Mouse (Mus musculus) embryo, embryonic 10 days (tissue): Measurements from ENCODE around the gene A530032D15Rik.
"Not testable (repeated sequence)": the region's sequence is repeated elsewhere in the genome, so short reads cannot be mapped to it uniquely, and the experiment has no call there.

Experiments used
- DNase-seq: peaks from one replicate; pipeline ENCODE4 v3.0.0-alpha.2; 2015; ENCODE audit warnings: low spot score

The A530032D15Rik gene

DNA sequence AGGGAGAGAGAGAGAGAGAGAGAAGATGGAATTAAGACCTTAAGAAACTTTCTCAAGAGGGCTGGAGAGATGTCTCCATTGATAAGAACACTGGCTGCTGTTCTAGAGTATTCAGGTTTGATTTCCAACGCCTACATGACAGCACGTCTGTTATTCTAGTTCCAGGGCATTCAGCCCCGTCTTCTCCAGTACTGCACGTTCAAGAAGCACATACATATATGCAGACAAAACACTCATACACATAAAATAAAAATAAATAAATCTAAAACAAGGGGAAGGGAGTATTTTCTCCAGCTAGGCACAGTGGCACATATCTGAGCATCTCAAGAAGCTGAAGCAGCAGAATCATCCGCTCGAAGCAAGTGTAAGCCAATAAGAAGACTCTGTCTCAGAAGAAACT lies 73.9 kb downstream of the A530032D15Rik start:
- DNase-seq = not testable (repeated sequence)

DNA sequence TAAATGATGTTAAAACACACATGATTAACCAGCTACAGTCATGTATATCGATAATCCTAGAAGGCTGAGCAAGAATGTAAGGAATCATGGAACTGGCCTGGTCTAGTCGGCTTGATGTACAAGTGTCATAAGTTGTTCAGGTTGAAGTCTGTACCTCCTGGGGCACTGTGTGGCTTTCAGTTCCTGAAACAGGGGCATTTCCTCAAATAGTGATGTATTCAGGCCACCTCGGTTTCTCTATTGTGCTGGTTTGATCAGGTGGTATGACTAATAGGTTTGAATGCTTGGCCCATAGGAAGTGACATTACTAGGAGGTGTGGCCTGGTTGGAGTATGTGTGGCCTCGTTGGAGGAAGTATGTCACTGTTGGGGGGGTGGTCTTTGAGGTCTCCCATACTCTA lies 75.3 kb downstream of the A530032D15Rik start:
- not testable (repeated sequence) for DNase-seq

DNA sequence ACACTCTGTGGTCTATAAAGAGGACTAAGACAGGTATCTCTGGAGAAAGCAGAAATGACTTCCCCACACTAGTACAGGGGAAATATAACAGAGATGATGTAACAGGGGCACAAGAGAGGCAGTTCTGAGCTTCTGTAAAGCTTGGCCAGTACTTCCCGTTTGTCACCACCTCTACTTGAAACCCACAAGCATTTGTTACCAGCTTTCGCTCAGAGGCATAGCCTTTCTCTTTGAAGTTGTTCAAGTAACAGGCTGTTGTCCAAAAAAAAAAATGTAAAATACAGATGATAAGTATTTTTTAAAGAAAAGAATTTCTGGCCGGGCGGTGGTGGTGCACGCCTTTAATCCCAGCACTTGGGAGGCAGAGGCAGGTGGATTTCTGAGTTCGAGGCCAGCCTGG lies 76.0 kb downstream of the A530032D15Rik start:
- DNase-seq = not testable (repeated sequence)
